Comparison of ENCODE assay signal across 8 mouse cellular contexts in the genomic region with DNA sequence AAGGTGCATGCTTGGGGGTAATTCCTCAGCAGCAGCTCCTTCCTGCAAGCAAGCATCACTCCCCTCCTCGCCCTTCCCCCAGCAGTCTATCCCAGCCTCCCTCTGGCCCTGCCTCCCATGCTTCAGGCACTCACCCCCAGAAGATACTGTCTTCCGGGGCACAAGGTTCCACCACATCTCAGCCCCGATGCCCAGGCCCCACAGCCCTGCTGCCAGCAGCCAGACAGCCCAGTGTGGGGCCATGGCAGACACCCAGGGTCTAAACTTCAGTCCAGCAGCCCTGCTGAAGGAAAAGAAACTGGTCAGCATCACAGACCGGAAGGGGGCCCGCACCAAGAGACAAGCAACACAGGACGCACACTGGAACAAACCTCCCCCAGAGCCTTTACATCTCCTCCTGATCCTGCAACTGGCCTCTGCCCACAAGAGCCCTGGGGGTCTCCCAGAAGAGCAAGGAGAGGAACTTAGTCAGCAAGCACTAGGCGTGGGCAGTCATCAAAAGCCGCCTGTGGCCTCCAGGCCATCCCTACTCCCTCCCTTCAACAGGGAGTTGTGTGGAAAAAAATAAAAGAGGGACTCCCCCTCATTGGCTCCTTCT. TPM values are rescaled to one million over a fixed set of nuclear protein-coding genes. Genes with fewer than 3 reads are reported as not detected.
DNase-seq lines count a peak whose midpoint lies in the region; ATAC-seq and TF ChIP-seq lines count a peak whose summit lies in the region.

No protein-coding gene starts in this region.

- no peak for TF ChIP-seq CTCF in liver, adult 2 months (IDR thresholded peaks at IDR 0.05; ENCODE audit: low read depth, low read length)

- no peaks in the 10 kb centered on the region for H3K9me3 ChIP-seq in forebrain, embryonic 16.5 days (ENCODE audit: control insufficient read depth, low read length)
- H3K9me3 ChIP-seq in limb, embryonic 11.5 days (ENCODE audit: control insufficient read depth, low read length) = no peaks in the 10 kb centered on the region
- H3K9me3 ChIP-seq in neural tube, embryonic 14.5 days (ENCODE audit: control insufficient read depth, low read length) = no peaks in the 10 kb centered on the region

- no peaks in the 10 kb centered on the region for H3K79me2 ChIP-seq in liver, adult 2 months (ENCODE audit: control insufficient read depth, insufficient read depth, low read length)

- H3K27ac ChIP-seq in liver, adult 2 months (replicated peaks; ENCODE audit: insufficient read depth, low read depth, low read length) = peak overlapping the region; percentile 73
- H3K27ac ChIP-seq in forebrain, embryonic 16.5 days (ENCODE audit: low read length) = peak overlapping the region; percentile 98
- peak overlapping the region; percentile 94 for H3K27ac ChIP-seq in limb, embryonic 11.5 days (replicated peaks; ENCODE audit: low read depth, low read length)
- peak overlapping the region; percentile 99 for H3K27ac ChIP-seq in neural tube, embryonic 14.5 days (ENCODE audit: low read depth, low read length)

- no peak for ATAC-seq in forebrain, embryonic 16.5 days
- no peak for ATAC-seq in limb, embryonic 11.5 days (ENCODE audit: insufficient number of reproducible peaks, low FRiP score, low TSS enrichment, low read depth)
- no peak for ATAC-seq in neural tube, embryonic 14.5 days (ENCODE audit: low read depth)

- no peaks in the 10 kb centered on the region for H3K27me3 ChIP-seq in liver, adult 2 months (ENCODE audit: control insufficient read depth, insufficient read depth, low read length)
- H3K27me3 ChIP-seq in forebrain, embryonic 16.5 days (replicated peaks; ENCODE audit: control insufficient read depth, insufficient read depth, low read length) = no peaks in the 10 kb centered on the region
- H3K27me3 ChIP-seq in limb, embryonic 11.5 days (ENCODE audit: control insufficient read depth, insufficient read depth, low read length) = no peaks in the 10 kb centered on the region
- no peaks in the 10 kb centered on the region; the same call in 1 of the 2 replicates for H3K27me3 ChIP-seq in neural tube, embryonic 14.5 days (ENCODE audit: control insufficient read depth, insufficient read depth, low read length)

- 66% methylated on average over 8 of the region's 8 CpGs for WGBS in liver, adult 2 months
- WGBS in forebrain, embryonic 16.5 days = 3% methylated on average over 8 of the region's 8 CpGs
- 1% methylated on average over 8 of the region's 8 CpGs for WGBS in limb, embryonic 11.5 days
- 0% methylated on average over 8 of the region's 8 CpGs for WGBS in neural tube, embryonic 14.5 days

- H3K9ac ChIP-seq in liver, adult 2 months (ENCODE audit: low read depth, low read length) = peak overlapping the region; percentile 99
- H3K9ac ChIP-seq in forebrain, embryonic 16.5 days (replicated peaks; ENCODE audit: low read depth, low read length) = peak overlapping the region; percentile 99
- peak overlapping the region; percentile 82 for H3K9ac ChIP-seq in limb, embryonic 11.5 days (ENCODE audit: low read length)
- peak overlapping the region; percentile 99 for H3K9ac ChIP-seq in neural tube, embryonic 14.5 days (replicated peaks; ENCODE audit: low read depth, low read length)

- H3K4me3 ChIP-seq in liver, adult 2 months (ENCODE audit: insufficient read depth, low read depth, low read length) = peak overlapping the region; percentile 74
- H3K4me3 ChIP-seq in forebrain, embryonic 16.5 days (replicated peaks; ENCODE audit: low read length) = peak overlapping the region; percentile 98
- H3K4me3 ChIP-seq in limb, embryonic 11.5 days (ENCODE audit: low read depth, low read length) = peak overlapping the region; percentile 96
- peak overlapping the region; percentile 98 for H3K4me3 ChIP-seq in neural tube, embryonic 14.5 days (ENCODE audit: low read depth, low read length)

- DNase-seq in liver, adult 2 months (ENCODE audit: extremely low read depth, low read depth, low spot score) = no peak
- no peak for DNase-seq in liver
- peak; percentile 58 to 61 for DNase-seq in cerebellum, adult 18-20 months
- peak; percentile 53 for DNase-seq in limb, embryonic 11.5 days (ENCODE audit: low spot score)
- DNase-seq in c-Kit-positive CD71-positive TER-119-positive erythroid progenitor cells, embryonic 14.5 days (ENCODE audit: low spot score) = no peak
- DNase-seq in ovary, postnatal 10 days (ENCODE audit: low spot score) = no peak

- peak overlapping the region; percentile 100 for H3K4me2 ChIP-seq in forebrain, embryonic 16.5 days (ENCODE audit: low read length)
- peak overlapping the region; percentile 99 for H3K4me2 ChIP-seq in limb, embryonic 11.5 days (ENCODE audit: low read depth, severe bottlenecking)
- H3K4me2 ChIP-seq in neural tube, embryonic 14.5 days (ENCODE audit: low read depth, low read length) = peak overlapping the region; percentile 97

- no peak for TF ChIP-seq POLR2A in liver, adult 2 months (IDR thresholded peaks at IDR 0.05; ENCODE audit: extremely low read depth, insufficient read depth, low read length)

- H3K36me3 ChIP-seq in liver, adult 2 months (ENCODE audit: control insufficient read depth, insufficient read depth, low read length) = 0 out of 2 replicates have a peak, but pooled peaks cover 2% of the 10 kb centered on the region
- peaks cover 27% of the 10 kb centered on the region for H3K36me3 ChIP-seq in forebrain, embryonic 16.5 days (ENCODE audit: control insufficient read depth, insufficient read depth)
- H3K36me3 ChIP-seq in limb, embryonic 11.5 days (ENCODE audit: control insufficient read depth, insufficient read depth, low read length) = peaks cover 23% of the 10 kb centered on the region
- H3K36me3 ChIP-seq in neural tube, embryonic 14.5 days (ENCODE audit: control insufficient read depth, insufficient read depth, low read length) = peaks cover 35% of the 10 kb centered on the region

- peaks cover 5% of the 10 kb centered on the region; the same call in 1 of the 2 replicates for H3K4me1 ChIP-seq in liver, adult 2 months (ENCODE audit: control insufficient read depth, insufficient read depth, low read length)
- peaks cover 31% of the 10 kb centered on the region for H3K4me1 ChIP-seq in forebrain, embryonic 16.5 days (replicated peaks; ENCODE audit: control insufficient read depth, insufficient read depth, low read length)
- H3K4me1 ChIP-seq in limb, embryonic 11.5 days (ENCODE audit: control insufficient read depth, insufficient read depth, low read length) = peaks cover 31% of the 10 kb centered on the region
- peaks cover 28% of the 10 kb centered on the region for H3K4me1 ChIP-seq in neural tube, embryonic 14.5 days (ENCODE audit: control insufficient read depth, insufficient read depth, low read length)

RNA-seq across cellular contexts. Expression of a gene that starts 2.3 kb away (rescaled TPM):
- 1.5 and 2.2 TPM in 2 replicates for total RNA-seq in liver, adult 2 months (2014; rRNA removed)
- polyA plus RNA-seq in liver, adult 2 months (2012; rRNA removed) = 1.4 and 2.4 TPM in 2 replicates
- 35.4 and 37.3 TPM in 2 replicates for polyA plus RNA-seq in forebrain, embryonic 16.5 days (2015; fragmentation: Nextera tagmentation; extraction: Ambion mirVana)
- polyA plus RNA-seq in limb, embryonic 11.5 days (2014; fragmentation: Nextera tagmentation; extraction: Ambion mirVana) = 4.0 and 4.4 TPM in 2 replicates
- 4.0 and 5.2 TPM in 2 replicates for polyA plus RNA-seq in neural tube, embryonic 14.5 days (2014; fragmentation: Nextera tagmentation; extraction: Ambion mirVana)

RNA-seq across cellular contexts. Expression of a gene that starts 8.7 kb away (rescaled TPM):
- 2.6 and 4.9 TPM in 2 replicates for total RNA-seq in liver, adult 2 months (2014; rRNA removed)
- polyA plus RNA-seq in liver, adult 2 months (2012; rRNA removed) = 7.7 and 9.4 TPM in 2 replicates
- 15.4 and 24.4 TPM in 2 replicates for polyA plus RNA-seq in forebrain, embryonic 16.5 days (2015; fragmentation: Nextera tagmentation; extraction: Ambion mirVana)
- 16.0 and 17.4 TPM in 2 replicates for polyA plus RNA-seq in limb, embryonic 11.5 days (2014; fragmentation: Nextera tagmentation; extraction: Ambion mirVana)
- 26.6 and 34.5 TPM in 2 replicates for polyA plus RNA-seq in neural tube, embryonic 14.5 days (2014; fragmentation: Nextera tagmentation; extraction: Ambion mirVana)

RNA-seq across cellular contexts. Expression of a gene that starts 16.7 kb away (rescaled TPM):
- total RNA-seq in liver, adult 2 months (2014; rRNA removed) = not detected in 2 replicates
- not detected in 2 replicates for polyA plus RNA-seq in liver, adult 2 months (2012; rRNA removed)
- polyA plus RNA-seq in forebrain, embryonic 16.5 days (2015; fragmentation: Nextera tagmentation; extraction: Ambion mirVana) = 0.22 and 0.42 TPM in 2 replicates
- 0.29 and 0.79 TPM in 2 replicates for polyA plus RNA-seq in limb, embryonic 11.5 days (2014; fragmentation: Nextera tagmentation; extraction: Ambion mirVana)
- 0.32 and 0.62 TPM in 2 replicates for polyA plus RNA-seq in neural tube, embryonic 14.5 days (2014; fragmentation: Nextera tagmentation; extraction: Ambion mirVana)

RNA-seq across cellular contexts. Expression of a gene that starts 19.2 kb away (rescaled TPM):
- 1.8 and 2.0 TPM in 2 replicates for total RNA-seq in liver, adult 2 months (2014; rRNA removed)
- 3.5 and 5.1 TPM in 2 replicates for polyA plus RNA-seq in liver, adult 2 months (2012; rRNA removed)
- 9.3 and 13.2 TPM in 2 replicates for polyA plus RNA-seq in forebrain, embryonic 16.5 days (2015; fragmentation: Nextera tagmentation; extraction: Ambion mirVana)
- polyA plus RNA-seq in limb, embryonic 11.5 days (2014; fragmentation: Nextera tagmentation; extraction: Ambion mirVana) = 7.3 and 8.8 TPM in 2 replicates
- 13.0 and 14.9 TPM in 2 replicates for polyA plus RNA-seq in neural tube, embryonic 14.5 days (2014; fragmentation: Nextera tagmentation; extraction: Ambion mirVana)

RNA-seq across cellular contexts. Expression of a gene that starts 44.2 kb away (rescaled TPM):
- total RNA-seq in liver, adult 2 months (2014; rRNA removed) = 4.4 and 6.8 TPM in 2 replicates
- 11.3 and 14.1 TPM in 2 replicates for polyA plus RNA-seq in liver, adult 2 months (2012; rRNA removed)
- 4.8 and 5.8 TPM in 2 replicates for polyA plus RNA-seq in forebrain, embryonic 16.5 days (2015; fragmentation: Nextera tagmentation; extraction: Ambion mirVana)
- 4.8 and 6.0 TPM in 2 replicates for polyA plus RNA-seq in limb, embryonic 11.5 days (2014; fragmentation: Nextera tagmentation; extraction: Ambion mirVana)
- 5.4 and 9.4 TPM in 2 replicates for polyA plus RNA-seq in neural tube, embryonic 14.5 days (2014; fragmentation: Nextera tagmentation; extraction: Ambion mirVana)

Comparison
In these comparisons a context has a peak if more than half of its experiments do, and no peak if none do; other contexts are left out.
1. DNase-seq: peak in cerebellum, adult 18-20 months (2 of 2) and limb, embryonic 11.5 days (single experiment); none in liver, adult 2 months (single experiment), liver (single experiment), c-Kit-positive CD71-positive TER-119-positive erythroid progenitor cells, embryonic 14.5 days (single experiment) and ovary, postnatal 10 days (single experiment).
2. Peak in every context shown above with its lines, with median percentiles within 50 percentile points of each other: H3K27ac ChIP-seq, H3K4me3 ChIP-seq, H3K9ac ChIP-seq and H3K4me2 ChIP-seq.